Mouse (Mus musculus) layer of hippocampus, postnatal 14 days (tissue): ENCODE data around the gene Mog. TPM values are rescaled to one million over a fixed set of nuclear protein-coding genes. Genes with fewer than 3 reads are reported as not detected.

Experiments
- DNase-seq, 2 experiments: peaks; one replicate each; pipeline ENCODE4 v3.0.0; 2021 to 2022; ENCODE audit warnings: low spot score in 2 of 2, mixed read lengths in 1 of 2
- long read RNA-seq, 2 experiments: library from polyadenylated mRNA; stranded (forward); transcript quantifications; one replicate each; pipeline ENCODE4 v2.0.0; 2021
- total RNA-seq, 2 experiments: library from RNA; stranded (reverse); gene quantifications; 2 replicates each; pipeline ENCODE4 v1.2.3; 2021

Mog gene
- total RNA-seq, result 10 to 100 TPM; 56.9 to 66.4 TPM
- long read RNA-seq, experiment 1, partial matches to known transcripts, result 0 of 4 reads
- long read RNA-seq, experiment 1, other reads (novel, unspliced or antisense), result 4 of 4 reads
- long read RNA-seq, experiment 2, partial matches to known transcripts, result 3 of 5 reads
- long read RNA-seq, experiment 2, other reads (novel, unspliced or antisense), result 2 of 5 reads

GRCm38 (mm10) chr17:37022628-37023576 lies at the start of gene Mog:
Mog (minus strand) TSS chr17:37023398.
- no peak for DNase-seq

- peak in 1 of 2 experiments; percentile 5 for DNase-seq
These were observed 49.6 kb upstream of the Mog start for GRCm38 (mm10) chr17:37072730-37073276.

DNA sequence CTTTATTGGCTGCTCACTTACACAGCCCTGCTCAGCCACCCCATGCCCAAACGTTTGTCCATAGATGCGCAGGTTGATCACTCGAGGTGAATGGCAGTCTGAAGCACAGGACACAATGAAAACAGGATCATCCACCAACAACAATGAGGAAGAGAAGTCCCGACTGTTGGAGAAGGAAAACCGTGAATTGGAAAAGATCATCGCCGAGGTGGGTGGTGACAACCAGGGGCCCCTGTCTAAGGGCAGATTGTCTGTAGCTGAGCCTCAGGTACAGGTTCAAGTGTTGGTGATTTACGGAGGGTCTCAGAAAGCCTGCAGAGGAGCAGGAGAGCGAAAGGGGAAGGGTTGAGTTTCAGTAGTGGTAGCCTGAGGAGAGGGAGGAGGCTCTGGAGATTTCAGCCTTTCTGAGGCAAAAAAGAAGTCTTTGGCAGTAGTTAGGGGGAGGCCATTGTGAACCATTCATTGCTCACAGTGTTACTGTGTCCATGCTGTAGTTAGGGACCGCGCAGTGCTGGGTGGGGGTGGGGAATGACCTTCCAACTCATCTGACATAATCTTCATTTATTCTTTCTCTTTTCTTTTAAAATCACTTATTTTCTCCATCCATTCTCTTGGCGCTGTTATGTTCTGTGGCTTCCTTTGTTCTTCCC lies 49.0 kb upstream of the Mog start:
- peak in 1 of 2 experiments; percentile 3 for DNase-seq

- peak in 1 of 2 experiments; percentile 4 for DNase-seq
These were observed 46.9 kb upstream of the Mog start for GRCm38 (mm10) chr17:37070121-37070520.

DNA sequence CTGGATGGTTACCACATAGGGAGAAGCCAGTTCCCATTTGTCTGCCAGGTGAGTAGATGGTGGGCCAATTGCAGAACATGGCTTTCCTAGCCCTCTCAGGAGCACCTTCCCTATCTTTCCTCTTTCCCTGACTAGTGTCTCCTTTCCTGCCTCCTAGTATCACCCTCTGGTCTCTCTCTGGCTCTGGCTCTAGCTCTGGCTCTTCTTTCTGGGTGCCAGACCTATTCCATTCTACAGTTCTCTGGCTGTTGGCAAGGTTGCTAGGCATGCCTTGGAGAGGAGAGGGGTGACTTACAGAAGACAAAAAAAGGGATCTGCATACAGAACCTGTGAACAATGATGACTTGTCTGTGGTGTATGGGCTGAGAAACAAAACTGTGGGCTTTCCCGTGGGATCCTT lies 44.7 kb upstream of the Mog start:
- peak in 1 of 2 experiments; percentile 15 for DNase-seq

- DNase-seq, result no peak
These were observed 42.8 kb upstream of the Mog start for GRCm38 (mm10) chr17:37065993-37066392.

- no peak for DNase-seq
These were observed 40.7 kb upstream of the Mog start for GRCm38 (mm10) chr17:37063686-37064495.

- no peak for DNase-seq
These were observed 39.9 kb upstream of the Mog start for GRCm38 (mm10) chr17:37063063-37063462.

GRCm38 (mm10) chr17:37062101-37062641 lies 39.0 kb upstream of the Mog start:
- peak in 1 of 2 experiments; percentile 66 for DNase-seq

DNA sequence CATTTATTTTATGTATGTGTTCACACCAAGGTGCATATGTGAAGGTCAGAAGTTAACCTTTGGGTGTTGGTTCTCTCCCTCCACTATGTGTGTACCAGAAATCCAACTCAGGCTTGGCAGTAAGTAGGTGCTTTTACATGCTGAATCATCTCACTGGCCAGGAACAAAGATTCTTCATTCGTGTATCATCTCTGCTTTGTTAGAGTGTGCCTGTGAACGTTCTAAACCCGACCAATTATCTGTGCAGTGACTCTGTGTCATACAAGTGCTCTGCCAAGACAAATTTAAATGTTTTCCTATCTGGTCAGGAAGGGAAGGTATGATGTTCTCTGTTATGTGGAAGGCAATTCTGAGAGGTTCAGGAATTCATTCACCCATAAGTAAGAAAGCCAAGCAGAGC lies 38.2 kb upstream of the Mog start:
- DNase-seq, result no peak

DNA sequence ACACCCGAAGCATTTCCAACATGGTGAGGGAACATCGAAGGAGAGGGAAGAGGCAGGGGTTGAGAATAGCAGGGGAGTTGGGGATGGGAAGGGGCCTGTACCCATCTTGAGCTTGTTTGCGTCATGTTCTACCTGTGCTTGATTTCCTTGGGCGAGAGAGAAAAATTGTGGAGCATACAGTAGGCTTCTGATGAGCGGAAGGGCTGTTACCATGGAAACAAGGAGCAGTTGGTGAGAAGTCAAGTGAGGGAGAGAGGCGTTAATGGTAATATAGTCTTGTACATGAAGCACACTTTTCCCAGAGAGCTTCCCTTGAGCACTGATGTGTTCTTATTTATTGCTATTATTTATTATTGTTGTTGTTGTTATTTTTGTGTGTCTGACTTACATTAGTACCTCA lies 33.8 kb upstream of the Mog start:
- DNase-seq, result no peak

DNA sequence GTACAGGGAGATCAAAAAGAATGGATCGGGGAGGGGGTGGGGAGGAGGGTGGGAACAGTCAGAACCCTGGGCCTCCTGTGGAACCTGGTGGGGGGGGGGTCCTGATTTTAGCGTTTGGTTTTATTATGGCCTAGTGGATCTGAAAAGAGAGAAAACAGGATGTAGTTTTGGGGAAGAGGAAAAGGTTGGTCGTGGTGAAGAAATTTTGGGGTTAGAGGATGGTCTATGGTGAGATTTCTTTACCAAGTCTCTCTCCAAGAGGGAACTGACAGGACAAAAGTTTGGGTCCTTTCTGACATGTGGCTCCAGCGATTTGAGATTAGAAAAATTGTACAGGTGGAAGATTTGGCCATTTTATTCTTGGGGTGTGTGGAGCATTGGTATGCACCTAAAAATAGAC lies 28.5 kb upstream of the Mog start:
- DNase-seq, result no peak

DNA sequence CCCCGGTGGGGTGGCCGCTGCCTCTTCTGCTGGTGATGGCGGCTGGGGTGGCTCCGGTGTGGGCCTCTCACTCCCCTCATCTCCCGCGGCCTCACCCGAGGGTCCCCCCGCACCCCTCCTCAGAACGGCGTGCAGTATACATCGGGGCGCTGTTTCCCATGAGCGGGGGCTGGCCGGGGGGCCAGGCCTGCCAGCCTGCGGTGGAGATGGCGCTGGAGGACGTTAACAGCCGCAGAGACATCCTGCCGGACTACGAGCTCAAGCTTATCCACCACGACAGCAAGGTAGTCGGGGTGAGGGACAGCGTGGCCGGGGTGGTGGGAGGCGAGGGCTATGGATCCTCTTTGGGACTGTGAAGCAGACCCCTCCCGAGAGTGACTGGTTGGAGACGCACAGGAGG lies 27.7 kb upstream of the Mog start:
- no peak for DNase-seq

GRCm38 (mm10) chr17:37050399-37050798 lies 27.2 kb upstream of the Mog start:
- peak; percentile 90 to 94 for DNase-seq

DNA sequence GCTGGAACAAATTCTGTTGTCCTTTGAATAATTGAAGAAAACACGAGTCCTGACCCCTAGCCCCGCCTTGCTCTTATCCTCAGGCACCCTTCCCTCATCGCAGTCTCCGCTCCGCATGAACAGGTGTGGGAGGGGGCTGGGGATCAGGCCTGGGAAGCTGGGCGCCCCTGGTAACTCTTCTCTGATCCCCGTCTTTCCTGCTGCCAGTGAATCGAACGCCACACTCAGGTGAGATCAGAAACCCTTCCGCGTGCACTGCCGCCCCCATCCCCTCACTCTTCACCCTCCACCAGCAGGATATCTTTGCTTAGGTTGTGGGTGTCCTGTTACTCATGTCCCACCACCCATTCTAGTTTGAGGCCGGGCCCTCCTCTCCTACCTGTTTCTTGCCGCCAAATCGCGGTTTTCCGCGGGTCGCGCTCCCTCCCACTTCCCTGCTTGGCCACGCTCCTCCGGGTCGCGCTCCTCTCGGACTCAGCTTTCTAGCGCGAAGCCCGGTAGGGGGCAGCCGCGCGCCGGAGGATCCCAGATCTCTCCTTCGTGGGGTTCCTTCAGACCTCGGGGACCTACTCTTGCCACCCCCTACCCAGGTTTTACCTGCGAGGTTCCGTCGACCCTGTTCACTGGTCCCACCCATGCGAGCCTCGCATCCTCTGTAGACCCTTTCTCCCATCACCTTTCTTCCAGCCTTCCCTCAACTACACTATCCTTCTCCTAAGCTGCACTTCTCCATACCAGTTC lies 26.5 kb upstream of the Mog start:
- DNase-seq, result peak; percentile 84 to 85

DNA sequence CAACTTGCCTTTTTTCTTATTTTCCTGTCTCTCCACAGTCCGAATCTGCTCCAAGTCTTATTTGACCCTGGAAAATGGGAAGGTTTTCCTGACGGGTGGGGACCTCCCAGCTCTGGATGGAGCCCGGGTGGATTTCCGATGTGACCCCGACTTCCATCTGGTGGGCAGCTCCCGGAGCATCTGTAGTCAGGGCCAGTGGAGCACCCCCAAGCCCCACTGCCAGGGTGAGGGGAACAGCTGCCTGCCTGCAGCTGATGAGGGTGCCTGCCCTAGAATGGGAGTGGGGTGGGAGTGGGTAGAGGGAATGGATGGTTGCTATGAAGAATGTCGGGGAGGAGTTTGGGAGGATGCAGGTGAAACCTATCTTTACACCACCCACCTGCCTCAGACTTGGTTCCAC lies 25.2 kb upstream of the Mog start:
- no peak for DNase-seq

GRCm38 (mm10) chr17:37047981-37048380 lies 24.8 kb upstream of the Mog start:
- DNase-seq, result no peak

DNA sequence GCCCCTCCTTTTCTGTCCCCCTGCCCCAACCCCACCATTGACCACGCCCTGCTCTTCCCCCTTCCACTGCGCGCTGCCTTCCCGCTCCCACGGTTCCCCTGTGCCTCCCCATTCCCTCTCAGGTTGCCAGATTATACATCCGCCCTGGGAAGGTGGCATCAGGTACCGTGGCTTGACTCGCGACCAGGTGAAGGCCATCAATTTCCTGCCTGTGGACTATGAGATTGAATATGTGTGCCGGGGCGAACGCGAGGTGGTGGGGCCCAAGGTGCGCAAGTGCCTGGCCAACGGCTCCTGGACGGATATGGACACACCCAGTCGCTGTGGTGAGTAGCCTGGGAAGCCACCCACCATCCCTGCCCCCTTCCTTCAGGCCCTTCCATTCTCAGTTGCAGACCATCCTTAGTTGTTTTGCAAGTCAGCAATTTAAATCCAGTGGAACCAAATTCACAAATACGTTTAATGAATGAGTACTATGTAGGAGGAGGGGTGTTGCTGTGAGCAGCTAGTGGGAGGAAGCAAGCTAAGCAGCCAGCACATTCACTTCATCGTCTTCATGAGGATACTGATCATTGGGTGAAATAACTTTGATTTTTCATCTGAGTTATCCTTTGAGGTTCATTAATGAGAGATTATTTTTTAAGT lies 24.3 kb upstream of the Mog start:
- DNase-seq, result no peak
